ENCODE assay signal across 8 mouse cellular contexts in the genomic region with DNA sequence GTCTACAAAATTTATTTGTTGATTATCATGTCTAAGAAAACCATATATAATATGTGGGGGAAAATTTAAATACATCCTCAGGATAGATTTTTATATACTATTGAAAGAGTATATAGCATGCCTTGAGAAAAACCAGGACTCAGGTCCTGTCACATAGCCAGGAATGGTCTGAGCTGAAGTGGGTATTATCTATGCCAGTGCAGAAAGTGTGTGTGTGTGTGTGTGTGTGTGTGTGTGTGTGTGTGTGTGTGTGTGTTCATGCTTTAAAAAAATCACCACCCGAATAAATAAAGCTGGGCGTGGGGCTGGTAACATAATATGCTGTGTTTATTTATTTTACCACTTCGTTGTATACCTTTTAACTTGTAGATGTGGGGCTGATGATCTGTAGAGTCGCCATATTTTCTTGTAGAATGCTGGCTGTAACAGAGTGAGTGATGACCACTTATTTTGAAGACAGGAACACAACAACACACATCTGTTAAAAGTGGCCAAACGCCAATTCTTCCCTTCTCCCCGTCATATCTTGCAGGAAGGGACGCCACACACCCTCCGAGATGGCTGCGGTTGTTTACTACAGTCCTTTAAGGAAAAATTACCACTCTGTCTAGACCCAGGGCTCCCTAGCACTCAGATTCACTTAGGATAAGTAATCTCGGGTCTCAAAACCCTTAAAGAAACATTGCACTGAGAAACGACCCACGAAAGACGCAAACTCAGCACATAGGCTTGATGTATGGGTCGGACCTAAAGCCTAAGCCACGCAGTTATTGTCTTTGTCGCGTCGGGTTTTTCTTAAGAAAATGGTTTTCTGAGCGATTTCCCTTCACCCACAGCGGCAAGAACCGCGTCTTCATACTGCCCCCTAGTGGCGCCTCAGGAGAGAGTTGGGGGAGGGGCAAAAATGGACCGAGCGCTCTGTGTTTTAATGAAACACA.
DNase-seq lines count a peak whose midpoint lies in the region; ATAC-seq and TF ChIP-seq lines count a peak whose summit lies in the region.

No protein-coding gene starts in this region.

- peak overlapping the region; percentile 50 for H3K4me2 ChIP-seq in hindbrain, embryonic 11.5 days (replicated peaks; ENCODE audit: low read depth, low read length)
- peak overlapping the region; percentile 81 for H3K4me2 ChIP-seq in lung, postnatal 0 days (replicated peaks; ENCODE audit: low read depth, low read length)

- TF ChIP-seq EP300 in lung, postnatal 0 days (IDR thresholded peaks at IDR 0.05) = no peak

- peak overlapping the region; percentile 73 for H3K9ac ChIP-seq in hindbrain, embryonic 11.5 days (ENCODE audit: low read depth, low read length)
- peak overlapping the region; percentile 50 for H3K9ac ChIP-seq in lung, postnatal 0 days (replicated peaks; ENCODE audit: low read depth)

- 0 out of 2 replicates have a peak, but pooled peaks cover 2% of the 10 kb centered on the region for H3K4me1 ChIP-seq in hindbrain, embryonic 11.5 days (replicated peaks; ENCODE audit: control insufficient read depth, insufficient read depth, low read length)
- H3K4me1 ChIP-seq in lung, postnatal 0 days (ENCODE audit: insufficient read depth, low read depth, low read length) = no peaks in the 10 kb centered on the region

- no peaks in the 10 kb centered on the region for H3K27me3 ChIP-seq in hindbrain, embryonic 11.5 days (ENCODE audit: control insufficient read depth, insufficient read depth, low read length)
- no peaks in the 10 kb centered on the region for H3K27me3 ChIP-seq in lung, postnatal 0 days (replicated peaks; ENCODE audit: insufficient read depth, low read length)

- WGBS in hindbrain, embryonic 11.5 days = 12% methylated on average over 25 of the region's 25 CpGs
- WGBS in lung, postnatal 0 days = 2% methylated on average over 25 of the region's 25 CpGs

- DNase-seq in NIH3T3 (ENCODE audit: low read depth) = peak; percentile 90
- DNase-seq in cerebellum, adult 9-11 months = peak; percentile 73
- DNase-seq in frontal cortex, adult 2 months (ENCODE audit: extremely low spot score in 1 of 2, low spot score in 1 of 2) = peak; percentile 56 to 94
- DNase-seq in hindbrain, embryonic 11.5 days (ENCODE audit: low spot score) = peak; percentile 95
- DNase-seq in layer of hippocampus, postnatal 10 days (ENCODE audit: low spot score in 2 of 2) = peak; percentile 89 to 91
- peak; percentile 88 for DNase-seq in lung, postnatal 0 days (ENCODE audit: low spot score)
- peak; percentile 63 for DNase-seq in ovary, postnatal 10 days (ENCODE audit: low spot score)
- peak; percentile 87 for DNase-seq in thymus, postnatal 0 days (ENCODE audit: low spot score)

- H3K9me3 ChIP-seq in hindbrain, embryonic 11.5 days (ENCODE audit: control insufficient read depth, low read length) = no peaks in the 10 kb centered on the region
- no peaks in the 10 kb centered on the region for H3K9me3 ChIP-seq in lung, postnatal 0 days (ENCODE audit: low read length)

- H3K4me3 ChIP-seq in hindbrain, embryonic 11.5 days (ENCODE audit: low read depth, low read length) = peak overlapping the region; percentile 43
- peak overlapping the region; percentile 44 for H3K4me3 ChIP-seq in lung, postnatal 0 days (ENCODE audit: low read depth, low read length)

- peak overlapping the region; percentile 54; the same call in 1 of the 2 replicates for H3K27ac ChIP-seq in hindbrain, embryonic 11.5 days (ENCODE audit: low read depth, low read length)
- H3K27ac ChIP-seq in lung, postnatal 0 days (ENCODE audit: low read length) = peak overlapping the region; percentile 54; the same call in 1 of the 2 replicates

- ATAC-seq in hindbrain, embryonic 11.5 days (ENCODE audit: low FRiP score) = peak; percentile 82
- ATAC-seq in lung, postnatal 0 days = peak; percentile 77

- H3K36me3 ChIP-seq in hindbrain, embryonic 11.5 days (ENCODE audit: control insufficient read depth, insufficient read depth, low read length) = no peaks in the 10 kb centered on the region
- H3K36me3 ChIP-seq in lung, postnatal 0 days (ENCODE audit: insufficient read depth, low read length) = no peaks in the 10 kb centered on the region

- TF ChIP-seq CTCF in lung, postnatal 0 days (IDR thresholded peaks at IDR 0.05) = peak; percentile 90

Comparison
In these comparisons a context has a peak if more than half of its experiments do, and no peak if none do; other contexts are left out.
1. Peak in every context shown above with its lines: DNase-seq, ATAC-seq, H3K4me3 ChIP-seq and H3K27ac ChIP-seq.